Mouse (Mus musculus) myocyte (in vitro differentiated cells): ENCODE results near the gene Bnip2. TPM values are rescaled to one million over a fixed set of nuclear protein-coding genes. Genes with fewer than 3 reads are reported as not detected.
"Not testable (repeated sequence)": the region's sequence is repeated elsewhere in the genome, so short reads cannot be mapped to it uniquely, and the experiment has no call there.

ENCODE experiments used
- H3K27me3 ChIP-seq: one replicate; pipeline ENCODE4 v1.6.1; 2011; ENCODE audit not compliant: control insufficient read depth, insufficient read depth, insufficient read length
- H3K36me3 ChIP-seq: one replicate; pipeline ENCODE4 v1.6.1; 2011; ENCODE audit not compliant: control insufficient read depth, insufficient read depth
- H3K4me2 ChIP-seq: one replicate; pipeline ENCODE4 v1.6.1; 2011; ENCODE audit warnings: low read depth, control low read depth
- H3K4me3 ChIP-seq: one replicate; pipeline ENCODE4 v1.5.1; 2011; ENCODE audit warnings: mild to moderate bottlenecking, control low read depth, moderate library complexity
- H3K79me2 ChIP-seq: one replicate; pipeline ENCODE4 v1.6.1; 2011; ENCODE audit not compliant: control insufficient read depth, insufficient read depth
- H3ac ChIP-seq: one replicate; pipeline ENCODE4 v1.6.1; 2011; ENCODE audit not compliant: control insufficient read depth, insufficient read length
- CEBPB ChIP-seq: IDR thresholded peaks from 2 replicates; pipeline ENCODE4 v1.6.1; 2011; ENCODE audit warnings: mild to moderate bottlenecking, moderate library complexity; ENCODE audit not compliant: poor library complexity, insufficient read depth, severe bottlenecking
- E2F4 ChIP-seq: IDR thresholded peaks from one replicate; pipeline ENCODE4 v1.6.1; 2011; ENCODE audit warnings: mild to moderate bottlenecking, control low read depth, moderate library complexity; ENCODE audit not compliant: insufficient read depth
- MAX ChIP-seq: IDR thresholded peaks from one replicate; pipeline ENCODE4 v1.6.1; 2011; ENCODE audit warnings: low read depth, mild to moderate bottlenecking, control low read depth
- MYOD1 ChIP-seq, 3 experiments: IDR thresholded peaks; one replicate each; pipeline ENCODE4 v1.6.1; 2011; ENCODE audit warnings: control low read depth in 2 of 3, low read depth in 2 of 3, mild to moderate bottlenecking in 2 of 3, moderate library complexity in 1 of 3; ENCODE audit not compliant: insufficient read length in 2 of 3, control insufficient read depth in 1 of 3
- MYOG ChIP-seq, 3 experiments: IDR thresholded peaks; one replicate each; pipeline ENCODE4 v1.6.1; 2011; ENCODE audit warnings: control low read depth in 2 of 3, low read depth in 2 of 3, mild to moderate bottlenecking in 2 of 3; ENCODE audit not compliant: insufficient read length in 2 of 3, control insufficient read depth in 1 of 3, insufficient read depth in 1 of 3
- POLR2A ChIP-seq: IDR thresholded peaks from one replicate; pipeline ENCODE4 v1.6.1; 2011; ENCODE audit warnings: low read depth, mild to moderate bottlenecking, control low read depth, moderate library complexity; ENCODE audit not compliant: insufficient read length
- POLR2AphosphoS2 ChIP-seq: IDR thresholded peaks from one replicate; pipeline ENCODE4 v1.6.1; 2011; ENCODE audit warnings: low read depth, control low read depth; ENCODE audit not compliant: insufficient read length
- REST ChIP-seq: IDR thresholded peaks from one replicate; pipeline ENCODE4 v1.6.1; 2011; ENCODE audit warnings: mild to moderate bottlenecking, control low read depth, moderate library complexity; ENCODE audit not compliant: insufficient read depth, insufficient read length
- SRF ChIP-seq: IDR thresholded peaks from one replicate; pipeline ENCODE4 v1.6.1; 2011; ENCODE audit warnings: low read depth; ENCODE audit not compliant: control insufficient read depth, insufficient read length
- TCF12 ChIP-seq: IDR thresholded peaks from one replicate; pipeline ENCODE4 v1.6.1; 2011; ENCODE audit warnings: mild to moderate bottlenecking, control low read depth; ENCODE audit not compliant: poor library complexity, insufficient read depth, severe bottlenecking
- TCF3 ChIP-seq: IDR thresholded peaks from one replicate; pipeline ENCODE4 v1.6.1; 2011; ENCODE audit warnings: low read depth, control low read depth; ENCODE audit not compliant: insufficient read length
- USF1 ChIP-seq: IDR thresholded peaks from one replicate; pipeline ENCODE4 v1.6.1; 2011; ENCODE audit warnings: low read depth, mild to moderate bottlenecking, control low read depth, moderate library complexity
- polyA plus RNA-seq: library from polyadenylated mRNA; unstranded; fragments of >200 nt; fragmentation: generic; extraction: Trizol; gene quantifications from one replicate; pipeline ENCODE4 v1.2.1, GENCODE M21; 2012; ENCODE audit warnings: missing spikeins

Bnip2 gene
- polyA plus RNA-seq, 1 experiment = 96.8 TPM

DNA sequence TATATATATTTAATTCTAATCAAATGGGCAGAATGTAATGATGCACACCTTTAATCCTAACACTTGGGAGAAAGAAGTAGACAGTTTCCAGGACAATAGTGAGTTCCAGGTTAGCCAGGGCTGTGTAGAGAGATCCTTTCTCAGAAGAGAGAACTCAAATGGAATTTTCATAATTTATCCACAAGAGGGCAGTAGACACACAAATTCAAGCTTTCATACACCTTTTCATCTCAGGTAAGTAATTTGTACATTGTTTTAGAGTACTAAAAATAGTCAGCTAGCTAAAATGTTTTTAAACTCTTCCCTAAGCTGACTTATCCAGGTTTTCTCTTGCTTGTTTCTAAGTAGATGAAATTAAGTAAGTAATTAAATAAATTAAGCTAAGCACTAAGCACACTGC, 29.6 kb downstream of the Bnip2 start:
- H3K4me2 ChIP-seq = no peak overlapping the region
- H3K36me3 ChIP-seq = peaks cover 32% of the 10 kb centered on the region
- H3K27me3 ChIP-seq = no peaks in the 10 kb centered on the region
- TF ChIP-seq MYOD1 (IDR thresholded peaks at IDR 0.05; ENCODE audit: control insufficient read depth in 1 of 3, insufficient read length in 2 of 3, low read depth in 2 of 3) (no peak), TCF12 (no peak), POLR2AphosphoS2 (no peak), CEBPB (no peak), MYOG (IDR thresholded peaks at IDR 0.05; ENCODE audit: control insufficient read depth in 1 of 3, insufficient read depth in 1 of 3, insufficient read length in 2 of 3, low read depth in 2 of 3) (no peak), SRF (no peak), MAX (no peak), POLR2A (no peak), E2F4 (no peak), REST (no peak), USF1 (no peak), TCF3 (no peak)
- no peak overlapping the region for H3K4me3 ChIP-seq
- peaks cover 20% of the 10 kb centered on the region for H3K79me2 ChIP-seq
- no peak overlapping the region for H3ac ChIP-seq

DNA sequence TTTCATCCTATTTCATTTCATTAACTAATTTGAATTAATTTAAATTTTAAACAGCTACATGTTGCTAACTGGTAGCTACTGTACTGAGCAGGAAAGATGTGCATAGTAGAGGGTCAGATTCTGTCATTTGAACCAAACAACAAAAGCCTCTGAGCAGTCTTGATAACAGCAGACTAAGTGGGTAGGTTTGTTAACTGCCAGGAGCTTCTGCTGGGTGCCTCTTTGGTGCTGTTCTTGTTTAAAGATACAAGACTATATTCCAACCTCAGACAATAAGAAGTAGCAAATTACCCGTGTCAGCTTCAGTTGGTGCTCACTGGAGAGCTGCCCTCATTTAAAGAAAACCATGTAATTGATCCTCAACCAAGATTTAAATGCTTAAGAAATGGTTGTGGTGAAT, 32.3 kb downstream of the Bnip2 start:
- no peaks in the 10 kb centered on the region for H3K27me3 ChIP-seq
- TF ChIP-seq TCF3 (no peak), POLR2AphosphoS2 (no peak), MYOG (IDR thresholded peaks at IDR 0.05; ENCODE audit: control insufficient read depth in 1 of 3, insufficient read depth in 1 of 3, insufficient read length in 2 of 3, low read depth in 2 of 3) (no peak), MYOD1 (IDR thresholded peaks at IDR 0.05; ENCODE audit: control insufficient read depth in 1 of 3, insufficient read length in 2 of 3, low read depth in 2 of 3) (no peak), REST (no peak), CEBPB (no peak), SRF (no peak), POLR2A (no peak), E2F4 (no peak), MAX (no peak), TCF12 (no peak), USF1 (no peak)
- peaks cover 5% of the 10 kb centered on the region for H3K79me2 ChIP-seq
- no peak overlapping the region for H3K4me2 ChIP-seq
- H3K36me3 ChIP-seq = peaks cover 31% of the 10 kb centered on the region
- no peak overlapping the region for H3K4me3 ChIP-seq
- H3ac ChIP-seq = no peak overlapping the region

DNA sequence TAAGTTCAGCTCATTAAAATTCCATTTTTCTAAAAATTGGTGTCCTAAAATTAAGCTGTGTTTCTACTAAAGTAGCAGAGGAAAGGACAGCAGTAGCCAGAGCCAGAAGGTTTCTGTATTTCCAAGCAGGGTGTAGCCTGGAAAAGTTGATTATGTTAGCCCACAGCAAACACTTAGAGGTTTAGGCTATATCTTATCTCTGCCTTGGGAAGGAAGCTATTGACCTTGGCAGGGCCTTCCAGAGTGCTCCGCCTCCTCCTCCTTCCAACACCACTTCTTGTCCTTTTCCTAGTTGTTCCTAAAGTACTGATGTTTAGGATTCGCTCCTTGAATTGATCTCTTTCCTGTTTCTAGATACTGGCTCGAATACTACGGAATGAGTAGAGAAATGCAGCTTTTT, 32.8 kb downstream of the Bnip2 start:
- H3K27me3 ChIP-seq = no peaks in the 10 kb centered on the region
- no peak overlapping the region for H3ac ChIP-seq
- H3K36me3 ChIP-seq = peaks cover 26% of the 10 kb centered on the region

DNA sequence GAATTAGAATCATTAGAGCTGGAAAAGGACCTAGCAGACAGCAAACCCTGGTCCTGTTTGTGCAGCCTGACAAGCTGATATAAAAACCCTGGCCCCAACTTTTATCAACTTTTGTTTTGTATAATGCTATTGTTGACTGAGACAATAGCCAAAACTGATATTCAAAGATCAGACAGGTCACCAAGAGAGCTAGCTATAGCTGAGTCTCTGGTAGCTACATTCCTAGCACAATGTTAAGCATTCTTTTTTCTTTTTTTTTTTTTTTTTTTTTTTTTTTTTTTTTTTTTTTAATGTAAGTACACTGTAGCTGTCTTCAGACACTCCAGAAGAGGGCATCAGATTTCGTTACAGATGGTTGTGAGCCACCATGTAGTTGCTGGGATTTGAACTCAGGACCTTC, 34.3 kb downstream of the Bnip2 start:
- not testable (repeated sequence) for H3K4me3 ChIP-seq, H3ac ChIP-seq, H3K79me2 ChIP-seq, H3K4me2 ChIP-seq, H3K27me3 ChIP-seq
- peaks cover 23% of the 10 kb centered on the region for H3K36me3 ChIP-seq

More for the DNA sequence above, 32.8 kb downstream of the Bnip2 start:
- no peak overlapping the region for H3K4me2 ChIP-seq
- TF ChIP-seq SRF (no peak), MYOD1 (IDR thresholded peaks at IDR 0.05; ENCODE audit: control insufficient read depth in 1 of 3, insufficient read length in 2 of 3, low read depth in 2 of 3) (no peak), POLR2A (no peak), MAX (no peak), USF1 (no peak), TCF3 (no peak), E2F4 (no peak), TCF12 (no peak), MYOG (IDR thresholded peaks at IDR 0.05; ENCODE audit: control insufficient read depth in 1 of 3, insufficient read depth in 1 of 3, insufficient read length in 2 of 3, low read depth in 2 of 3) (no peak), POLR2AphosphoS2 (no peak), REST (no peak), CEBPB (no peak)
- peaks cover under 1% of the 10 kb centered on the region for H3K79me2 ChIP-seq
- H3K4me3 ChIP-seq = no peak overlapping the region

DNA sequence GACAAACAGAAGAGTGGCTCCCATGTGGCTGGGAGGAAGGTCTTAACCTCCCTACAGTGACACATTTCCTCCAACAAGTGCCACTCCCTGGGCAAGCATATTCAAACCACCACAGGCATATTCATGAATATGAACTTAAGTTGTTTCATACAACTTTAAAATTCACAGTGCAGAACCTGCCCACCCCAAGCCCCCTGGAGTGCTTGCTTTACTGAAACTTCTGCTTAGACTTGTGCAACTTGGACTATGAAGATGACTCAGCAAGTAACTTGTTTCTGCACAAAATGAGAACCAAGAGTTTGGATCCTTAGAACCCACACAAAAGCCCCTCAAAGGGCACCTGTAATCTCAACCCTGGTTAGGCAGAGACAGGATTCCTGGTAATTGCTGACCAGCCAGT, 35.4 kb downstream of the Bnip2 start:
- Histone ChIP-seq H3K4me2 (no peak overlapping the region), H3K36me3 (peaks cover 17% of the 10 kb centered on the region), H3K27me3 (no peaks in the 10 kb centered on the region), H3K4me3 (no peak overlapping the region), H3ac (no peak overlapping the region), H3K79me2 (no peaks in the 10 kb centered on the region)
- no peak for TF ChIP-seq MYOG (IDR thresholded peaks at IDR 0.05; ENCODE audit: control insufficient read depth in 1 of 3, insufficient read depth in 1 of 3, insufficient read length in 2 of 3, low read depth in 2 of 3)
- TF ChIP-seq USF1 = no peak
- no peak for TF ChIP-seq TCF3
- no peak for TF ChIP-seq CEBPB
- TF ChIP-seq POLR2A = no peak
- no peak for TF ChIP-seq TCF12
- no peak for TF ChIP-seq POLR2AphosphoS2
- no peak for TF ChIP-seq MYOD1 (IDR thresholded peaks at IDR 0.05; ENCODE audit: control insufficient read depth in 1 of 3, insufficient read length in 2 of 3, low read depth in 2 of 3)
- no peak for TF ChIP-seq MAX
